Mouse (Mus musculus) heart, embryonic 14.5 days (tissue): ENCODE results near the gene Nrn1. TPM values are rescaled to one million over a fixed set of nuclear protein-coding genes. Genes with fewer than 3 reads are reported as not detected.

Experiments used
- ATAC-seq: fragments of 200-750 bp; cut with Nextera tagmentation; 2 replicates; pipeline ENCODE4 v1.8.0; 2017; ENCODE audit warnings: low read depth, moderate TSS enrichment; ENCODE audit not compliant: insufficient number of reproducible peaks, insufficient read depth, low FRiP score
- H3K27ac ChIP-seq, 2 experiments: fragments of 200-500 bp in 1 of 2; fragments of 300-500 bp in 1 of 2; sonication (generic) in 1 of 2; replicated peaks in 1 of 2; 2 replicates each; pipeline ENCODE4 v1.5.1; 2012 to 2014; ENCODE audit warnings: low read depth in 2 of 2, low read length in 2 of 2, control low read depth in 1 of 2, mild to moderate bottlenecking in 1 of 2, mixed read lengths in 1 of 2; ENCODE audit not compliant: control insufficient read depth in 1 of 2, insufficient read depth in 1 of 2
- H3K27me3 ChIP-seq: fragments of 300-500 bp; sonication (generic); 2 replicates; pipeline ENCODE4 v1.6.1; 2014; ENCODE audit warnings: mild to moderate bottlenecking, low read length, control low read depth; ENCODE audit not compliant: control insufficient read depth, insufficient read depth
- H3K36me3 ChIP-seq: fragments of 300-500 bp; sonication (generic); 2 replicates; pipeline ENCODE4 v1.6.1; 2014; ENCODE audit warnings: mild to moderate bottlenecking, control low read depth, low read length, mixed read lengths; ENCODE audit not compliant: control insufficient read depth, insufficient read depth
- H3K4me1 ChIP-seq, 2 experiments: fragments of 200-500 bp in 1 of 2; fragments of 300-500 bp in 1 of 2; sonication (generic) in 1 of 2; 2 replicates each; pipeline ENCODE4 v1.6.1; 2012 to 2014; ENCODE audit warnings: low read length in 2 of 2, control low read depth in 1 of 2, mixed read lengths in 1 of 2; ENCODE audit not compliant: control insufficient read depth in 2 of 2, insufficient read depth in 2 of 2
- H3K4me2 ChIP-seq: fragments of 300-500 bp; sonication (generic); 2 replicates; pipeline ENCODE4 v1.6.1; 2014; ENCODE audit warnings: mild to moderate bottlenecking, low read length
- H3K4me3 ChIP-seq, 2 experiments: fragments of 200-500 bp in 1 of 2; fragments of 300-500 bp in 1 of 2; sonication (generic) in 1 of 2; 2 replicates each; pipeline ENCODE4 v1.5.1; 2012 to 2014; ENCODE audit warnings: low read length in 2 of 2, mild to moderate bottlenecking in 2 of 2, control low read depth in 1 of 2, low read depth in 1 of 2, moderate library complexity in 1 of 2; ENCODE audit not compliant: control insufficient read depth in 1 of 2, insufficient read depth in 1 of 2
- H3K9ac ChIP-seq: fragments of 300-500 bp; sonication (generic); 2 replicates; pipeline ENCODE4 v1.6.1; 2014; ENCODE audit warnings: mild to moderate bottlenecking, low read length
- H3K9me3 ChIP-seq: fragments of 300-500 bp; sonication (generic); 2 replicates; pipeline ENCODE4 v1.6.1; 2016; ENCODE audit warnings: low read length, control low read depth; ENCODE audit not compliant: control insufficient read depth
- WGBS: fragments of 180-500 bp; shearing (Covaris S2); extraction: QIAGEN DNeasy Blood & Tissue Kit; methylation state at CpG from one replicate; pipeline ENCODE4 v1.1.7; 2014; 5-methylcytosine and 5-hydroxymethylcytosine counted together
- polyA plus RNA-seq: library from polyadenylated mRNA; unstranded; fragments of >200 nt; fragmentation: Nextera tagmentation; extraction: Ambion mirVana; gene quantifications from 2 replicates; pipeline ENCODE4 v1.2.1, GENCODE M21; 2014

Gene Nrn1
- polyA plus RNA-seq, 1 experiment from 2014 or later, result 2.1 TPM

- H3K27me3 ChIP-seq, result peaks cover 61% of the 10 kb centered on the region
- peaks cover 13 to 22% of the 10 kb centered on the region in 2 experiments; a peak in 3 of 4 replicates for H3K4me1 ChIP-seq
- no peak overlapping the region for H3K27ac ChIP-seq
- H3K9ac ChIP-seq, result peak overlapping the region; percentile 3; the same call in 1 of the 2 replicates
- no peaks in the 10 kb centered on the region for H3K9me3 ChIP-seq
- H3K4me2 ChIP-seq, result peak overlapping the region; percentile 94
- ATAC-seq, result no peak
- no peaks in the 10 kb centered on the region for H3K36me3 ChIP-seq
- peak overlapping the region; percentile 24 to 54 for H3K4me3 ChIP-seq
- WGBS, result under 1% methylated on average over 24 of the region's 26 CpGs
Measured at GRCm38 (mm10) chr13:36733989-36734690, 791 bp downstream of the Nrn1 start.

GRCm38 (mm10) chr13:36733566-36733965 is 1.4 kb downstream of the Nrn1 start:
- peaks cover 67% of the 10 kb centered on the region for H3K27me3 ChIP-seq
- 3% methylated on average over 10 of the region's 10 CpGs for WGBS
- no peak for ATAC-seq
- no peak overlapping the region for H3K9ac ChIP-seq
- no peak overlapping the region for H3K27ac ChIP-seq
- no peaks in the 10 kb centered on the region for H3K9me3 ChIP-seq
- H3K4me2 ChIP-seq, result peak overlapping the region; percentile 94
- H3K36me3 ChIP-seq, result no peaks in the 10 kb centered on the region
- H3K4me3 ChIP-seq, result peak overlapping the region; percentile 24 to 54
- peaks cover 13 to 22% of the 10 kb centered on the region in 2 experiments; a peak in 3 of 4 replicates for H3K4me1 ChIP-seq

- H3K4me2 ChIP-seq, result peak overlapping the region; percentile 94; the same call in 1 of the 2 replicates
- ATAC-seq, result no peak
- peaks cover 13 to 22% of the 10 kb centered on the region in 2 experiments; a peak in 3 of 4 replicates for H3K4me1 ChIP-seq
- peaks cover 73% of the 10 kb centered on the region for H3K27me3 ChIP-seq
- H3K9ac ChIP-seq, result no peak overlapping the region
- WGBS, result 12% methylated on average over 6 of the region's 6 CpGs
- H3K27ac ChIP-seq, result no peak overlapping the region
- H3K36me3 ChIP-seq, result no peaks in the 10 kb centered on the region
- H3K4me3 ChIP-seq, result no peak overlapping the region
- no peaks in the 10 kb centered on the region for H3K9me3 ChIP-seq
Measured at GRCm38 (mm10) chr13:36732891-36733490, 1.9 kb downstream of the Nrn1 start.

- Histone ChIP-seq H3K27me3 (peaks cover 81% of the 10 kb centered on the region), H3K4me1 (peaks cover 14 to 29% of the 10 kb centered on the region in 2 experiments; a peak in 3 of 4 replicates), H3K9me3 (no peaks in the 10 kb centered on the region), H3K9ac (peak overlapping the region; percentile 44), H3K4me3 (peak overlapping the region; percentile 44 to 51), H3K4me2 (peak overlapping the region; percentile 77), H3K27ac (no peak overlapping the region), H3K36me3 (no peaks in the 10 kb centered on the region)
- ATAC-seq, result no peak
- WGBS, result under 1% methylated on average over 23 of the region's 23 CpGs
Measured at GRCm38 (mm10) chr13:36731931-36732461, 2.9 kb downstream of the Nrn1 start.

GRCm38 (mm10) chr13:36731016-36731930 is 3.7 kb downstream of the Nrn1 start:
- Histone ChIP-seq H3K9ac (peak overlapping the region; percentile 44; the same call in 1 of the 2 replicates), H3K4me3 (peak overlapping the region; percentile 44 to 51), H3K36me3 (no peaks in the 10 kb centered on the region), H3K9me3 (no peaks in the 10 kb centered on the region), H3K27ac (no peak overlapping the region), H3K27me3 (peaks cover 87% of the 10 kb centered on the region), H3K4me2 (peak overlapping the region; percentile 77), H3K4me1 (peaks cover 16 to 33% of the 10 kb centered on the region in 2 experiments; a peak in 3 of 4 replicates)
- WGBS, result 6% methylated on average over 34 of the region's 34 CpGs
- ATAC-seq, result no peak

GRCm38 (mm10) chr13:36730341-36730761 is 4.6 kb downstream of the Nrn1 start:
- Histone ChIP-seq H3K4me2 (no peak overlapping the region), H3K9me3 (no peaks in the 10 kb centered on the region), H3K4me1 (peaks cover 16 to 27% of the 10 kb centered on the region in 2 experiments; a peak in 3 of 4 replicates), H3K27ac (no peak overlapping the region), H3K4me3 (no peak overlapping the region), H3K27me3 (peaks cover 89% of the 10 kb centered on the region), H3K9ac (no peak overlapping the region), H3K36me3 (no peaks in the 10 kb centered on the region)
- ATAC-seq, result no peak
- 15% methylated on average over 14 of the region's 14 CpGs for WGBS
